Mouse (Mus musculus) leukemia stem cell, adult 10-12 weeks (primary cell): ENCODE measurements around the gene Tnip1. TPM values are rescaled to one million over a fixed set of nuclear protein-coding genes. Genes with fewer than 3 reads are reported as not detected.

Experiments
- polyA plus RNA-seq: library from polyadenylated mRNA; stranded (reverse); fragments of >175 nt; gene quantifications from 2 replicates; pipeline ENCODE4 v1.2.3, GENCODE M21; 2012; ENCODE audit warnings: low replicate concordance

Gene Tnip1
- 29.3 and 35.8 TPM in 2 replicates for polyA plus RNA-seq

GRCm38 (mm10) chr11:54962810-54963209 lies at the start of gene Tnip1:
Gene Tnip1, minus strand, starts transcription at chr11:54962917.

GRCm38 (mm10) chr11:54902333-54903323 lies 60.1 kb downstream of the Tnip1 start, which contains the start of gene Gpx3:
Gene Gpx3, plus strand, starts transcription at chr11:54902453.

GRCm38 (mm10) chr11:54866119-54867048 lies 96.3 kb downstream of the Tnip1 start, which contains the start of gene Hint1:
Gene Hint1, plus strand, starts transcription at chr11:54866383.

Other genes starting within 250 kb of the Tnip1 start
- gene Cdc42se2, start 175.2 kb downstream of the Tnip1 start, polyA plus RNA-seq = 5.1 and 5.5 TPM in 2 replicates
- gene Lyrm7, start 102.0 kb downstream of the Tnip1 start, polyA plus RNA-seq = 0.30 TPM in 1 of 2 replicates, not detected in the other
- gene Hint1, start 96.5 kb downstream of the Tnip1 start, polyA plus RNA-seq = 638 and 675 TPM in 2 replicates
- gene Gpx3, start 60.5 kb downstream of the Tnip1 start, polyA plus RNA-seq = 96.7 and 108 TPM in 2 replicates
- 5.6 and 17.0 TPM in 2 replicates for gene Anxa6, start 70.5 kb upstream of the Tnip1 start, polyA plus RNA-seq
- 1.4 TPM in 2 replicates for gene Ccdc69, start 115.2 kb upstream of the Tnip1 start, polyA plus RNA-seq
- 4.3 and 27.8 TPM in 2 replicates for gene Gm2a, start 135.2 kb upstream of the Tnip1 start, polyA plus RNA-seq
- gene Slc36a3, start 188.8 kb upstream of the Tnip1 start, polyA plus RNA-seq = not detected in 2 replicates
- gene Slc36a2, start 222.2 kb upstream of the Tnip1 start, polyA plus RNA-seq = 0.41 TPM in 1 of 2 replicates, not detected in the other
- gene Slc36a1, start 241.4 kb upstream of the Tnip1 start, polyA plus RNA-seq = 5.8 and 19.8 TPM in 2 replicates